Mouse (Mus musculus) embryonic facial prominence, embryonic 14.5 days (tissue): ENCODE measurements around the gene Ddx23. TPM values are rescaled to one million over a fixed set of nuclear protein-coding genes. Genes with fewer than 3 reads are reported as not detected.

ENCODE experiments used
- ATAC-seq: fragments of 200-750 bp; cut with Nextera tagmentation; 2 replicates; pipeline ENCODE4 v1.8.0; 2017; ENCODE audit warnings: low read depth, moderate number of reproducible peaks, moderate TSS enrichment
- DNase-seq: peaks from one replicate; pipeline ENCODE4 v3.0.0-alpha.2; 2015; ENCODE audit warnings: low spot score
- H3K27ac ChIP-seq: fragments of 300-500 bp; sonication (generic); replicated peaks from 2 replicates; pipeline ENCODE4 v1.5.1; 2014; ENCODE audit warnings: low read depth, mild to moderate bottlenecking, low read length, moderate library complexity
- H3K27me3 ChIP-seq: fragments of 300-500 bp; sonication (generic); replicated peaks from 2 replicates; pipeline ENCODE4 v1.6.1; 2014; ENCODE audit warnings: low read length; ENCODE audit not compliant: control insufficient read depth, insufficient read depth
- H3K36me3 ChIP-seq: fragments of 300-500 bp; sonication (generic); 2 replicates; pipeline ENCODE4 v1.6.1; 2014; ENCODE audit warnings: low read length, mixed read lengths; ENCODE audit not compliant: control insufficient read depth, insufficient read depth
- H3K4me1 ChIP-seq: fragments of 300-500 bp; sonication (generic); 2 replicates; pipeline ENCODE4 v1.6.1; 2014; ENCODE audit warnings: antibody characterized with exemption, low read length; ENCODE audit not compliant: control insufficient read depth, insufficient read depth
- H3K4me2 ChIP-seq: fragments of 300-500 bp; sonication (generic); 2 replicates; pipeline ENCODE4 v1.6.1; 2014; ENCODE audit warnings: low read depth, mild to moderate bottlenecking, low read length, moderate library complexity, mixed read lengths
- H3K4me3 ChIP-seq: fragments of 300-500 bp; sonication (generic); 2 replicates; pipeline ENCODE4 v1.5.1; 2014; ENCODE audit warnings: low read depth, mild to moderate bottlenecking, low read length
- H3K9ac ChIP-seq: fragments of 300-500 bp; sonication (generic); 2 replicates; pipeline ENCODE4 v1.6.1; 2014; ENCODE audit warnings: low read depth, mild to moderate bottlenecking, low read length, moderate library complexity, mixed read lengths
- H3K9me3 ChIP-seq: fragments of 300-500 bp; sonication (generic); 2 replicates; pipeline ENCODE4 v1.6.1; 2016; ENCODE audit warnings: low read length; ENCODE audit not compliant: control insufficient read depth
- WGBS: fragments of 180-500 bp; shearing (Covaris S2); extraction: QIAGEN DNeasy Blood & Tissue Kit; methylation state at CpG from one replicate; pipeline ENCODE4 v1.1.7; 2014; 5-methylcytosine and 5-hydroxymethylcytosine counted together
- polyA plus RNA-seq: library from polyadenylated mRNA; unstranded; fragments of >200 nt; fragmentation: Nextera tagmentation; extraction: Ambion mirVana; gene quantifications from 2 replicates; pipeline ENCODE4 v1.2.1, GENCODE M21; 2014

The Ddx23 gene
- polyA plus RNA-seq, 1 experiment from 2014 or later: 23.4 TPM

- peaks cover 5% of the 10 kb centered on the region; the same call in 1 of the 2 replicates for H3K4me1 ChIP-seq
- 0 out of 2 replicates have a peak, but pooled peaks cover 6% of the 10 kb centered on the region for H3K9me3 ChIP-seq
- no peaks in the 10 kb centered on the region for H3K36me3 ChIP-seq
- 61% methylated on average over 5 of the region's 5 CpGs for WGBS
- ATAC-seq (no peak), DNase-seq (no peak)
- H3K27ac ChIP-seq: no peak overlapping the region
- H3K4me3 ChIP-seq: no peak overlapping the region
- H3K9ac ChIP-seq: no peak overlapping the region
- no peak overlapping the region for H3K4me2 ChIP-seq
- H3K27me3 ChIP-seq: no peaks in the 10 kb centered on the region
Measured at GRCm38 (mm10) chr15:98623361-98623821, 39.3 kb downstream of the Ddx23 start.

DNA sequence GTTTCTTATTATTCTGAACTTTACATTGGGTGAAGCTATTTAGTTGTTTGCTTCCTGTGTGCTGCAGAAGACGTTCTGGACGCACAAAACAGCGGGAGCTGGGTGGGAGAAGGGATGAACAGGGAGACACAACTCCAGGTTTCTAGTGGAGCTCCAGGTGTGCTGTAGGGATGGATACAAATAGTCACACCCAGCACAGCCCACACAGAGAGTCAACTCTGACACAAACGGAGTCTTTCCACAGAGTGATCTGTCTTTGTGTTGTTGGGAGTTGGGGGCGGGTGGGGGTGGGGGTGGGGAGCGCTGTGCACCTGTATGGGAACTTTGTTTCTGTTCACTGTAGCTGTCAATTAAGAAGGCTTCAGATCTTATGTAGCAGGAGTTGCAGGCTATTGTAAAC lies 40.0 kb downstream of the Ddx23 start:
- H3K27me3 ChIP-seq: no peaks in the 10 kb centered on the region
- H3K9me3 ChIP-seq: 0 out of 2 replicates have a peak, but pooled peaks cover 6% of the 10 kb centered on the region
- DNase-seq (no peak), ATAC-seq (no peak)
- H3K27ac ChIP-seq: no peak overlapping the region
- H3K36me3 ChIP-seq: no peaks in the 10 kb centered on the region
- 0 out of 2 replicates have a peak, but pooled peaks cover 3% of the 10 kb centered on the region for H3K4me1 ChIP-seq
- WGBS: 19% methylated on average over 6 of the region's 6 CpGs
- no peak overlapping the region for H3K9ac ChIP-seq
- no peak overlapping the region for H3K4me3 ChIP-seq
- no peak overlapping the region for H3K4me2 ChIP-seq

DNA sequence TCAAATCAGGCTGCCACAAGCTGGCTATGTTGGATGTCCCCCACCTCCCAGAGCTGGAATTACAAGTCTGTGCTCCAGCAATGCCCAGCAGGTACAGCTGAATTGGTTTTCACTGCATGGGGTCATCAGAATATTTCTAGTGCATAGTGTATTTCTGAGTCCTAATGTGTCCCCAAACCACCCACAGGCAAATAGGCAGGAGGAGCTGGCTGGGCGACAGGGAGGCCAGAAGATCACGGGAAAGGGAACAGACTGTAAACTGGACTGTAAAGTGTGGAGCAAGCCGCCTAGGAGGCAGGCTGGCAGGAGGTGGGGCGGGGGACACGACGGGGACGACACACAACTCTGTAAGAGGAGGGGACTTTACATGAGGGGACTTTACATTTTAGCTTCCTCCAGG lies 40.5 kb downstream of the Ddx23 start:
- no peaks in the 10 kb centered on the region for H3K27me3 ChIP-seq
- H3K9me3 ChIP-seq: 0 out of 2 replicates have a peak, but pooled peaks cover 6% of the 10 kb centered on the region
- no peak overlapping the region for H3K9ac ChIP-seq
- 8% methylated on average over 7 of the region's 7 CpGs for WGBS
- no peak overlapping the region for H3K27ac ChIP-seq
- no peak overlapping the region for H3K4me2 ChIP-seq
- DNase-seq: no peak
- H3K4me3 ChIP-seq: no peak overlapping the region
- H3K4me1 ChIP-seq: 0 out of 2 replicates have a peak, but pooled peaks cover 3% of the 10 kb centered on the region
- no peaks in the 10 kb centered on the region for H3K36me3 ChIP-seq
- no peak for ATAC-seq

GRCm38 (mm10) chr15:98617176-98617537 lies 45.5 kb downstream of the Ddx23 start:
- no peaks in the 10 kb centered on the region for H3K9me3 ChIP-seq
- 0 out of 2 replicates have a peak, but pooled peaks cover 6% of the 10 kb centered on the region for H3K4me1 ChIP-seq
- peak overlapping the region; percentile 38 for H3K4me2 ChIP-seq
- DNase-seq (peak; percentile 74), ATAC-seq (peak; percentile 70)
- H3K9ac ChIP-seq: no peak overlapping the region
- H3K36me3 ChIP-seq: no peaks in the 10 kb centered on the region
- H3K27ac ChIP-seq: no peak overlapping the region
- no peaks in the 10 kb centered on the region for H3K27me3 ChIP-seq
- WGBS: 1% methylated on average over 12 of the region's 12 CpGs
- no peak overlapping the region for H3K4me3 ChIP-seq

DNA sequence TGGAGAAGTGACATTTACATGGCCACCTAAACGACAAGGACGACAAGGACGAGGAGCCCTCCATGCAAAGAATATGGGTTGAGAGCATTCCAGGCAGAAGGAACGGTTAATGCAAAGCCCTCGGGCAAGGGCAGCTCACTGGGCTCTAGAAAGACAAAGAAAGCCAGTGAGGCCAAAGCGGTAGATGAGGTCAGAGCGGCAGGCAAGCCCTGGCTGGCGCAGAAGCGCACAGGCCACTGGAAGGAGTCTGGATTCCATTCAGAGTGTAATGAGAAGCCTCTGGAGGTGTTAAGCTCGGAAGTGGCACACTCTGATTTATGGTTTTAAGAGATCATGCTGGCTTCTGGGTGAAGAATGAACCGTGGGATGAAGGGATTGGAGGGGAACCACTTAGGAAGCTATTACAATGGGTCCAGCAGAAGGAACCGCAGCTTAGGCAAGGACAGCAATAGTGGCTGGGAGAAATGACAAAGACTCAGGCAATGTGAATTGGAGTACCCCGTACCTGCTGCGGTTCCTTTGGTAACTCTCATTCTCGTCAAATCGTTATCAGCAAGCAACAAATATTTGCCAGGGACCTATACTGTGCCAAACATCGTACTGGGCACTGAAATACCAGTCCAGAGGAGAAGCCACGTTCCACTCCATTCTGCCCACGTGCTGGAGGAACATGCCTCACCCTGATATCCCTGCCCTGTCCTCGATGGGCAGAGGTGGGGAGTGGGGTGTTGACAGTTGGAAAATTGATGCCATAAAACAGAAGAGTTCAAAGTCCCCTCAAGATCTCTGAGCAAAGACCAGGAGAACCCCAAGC lies 46.1 kb downstream of the Ddx23 start:
- DNase-seq: no peak
- Histone ChIP-seq H3K4me2 (peak overlapping the region; percentile 38), H3K27me3 (no peaks in the 10 kb centered on the region), H3K36me3 (no peaks in the 10 kb centered on the region), H3K4me3 (no peak overlapping the region), H3K9me3 (no peaks in the 10 kb centered on the region), H3K27ac (no peak overlapping the region), H3K4me1 (0 out of 2 replicates have a peak, but pooled peaks cover 6% of the 10 kb centered on the region), H3K9ac (no peak overlapping the region)
- WGBS: 39% methylated on average over 20 of the region's 20 CpGs
- ATAC-seq: no peak; the same call in 1 of the 2 replicates

- Histone ChIP-seq H3K4me2 (no peak overlapping the region), H3K4me3 (no peak overlapping the region), H3K27me3 (no peaks in the 10 kb centered on the region), H3K4me1 (0 out of 2 replicates have a peak, but pooled peaks cover 6% of the 10 kb centered on the region), H3K9me3 (no peaks in the 10 kb centered on the region), H3K27ac (no peak overlapping the region), H3K36me3 (no peaks in the 10 kb centered on the region), H3K9ac (no peak overlapping the region)
- WGBS: 68% methylated on average over 6 of the region's 6 CpGs
- ATAC-seq: no peak
- no peak for DNase-seq
Measured at GRCm38 (mm10) chr15:98615751-98616150, 46.9 kb downstream of the Ddx23 start.

- Histone ChIP-seq H3K27me3 (no peaks in the 10 kb centered on the region), H3K27ac (0 out of 2 replicates have a peak overlapping the region, but pooled peaks have one; percentile 2), H3K36me3 (no peaks in the 10 kb centered on the region), H3K4me1 (0 out of 2 replicates have a peak, but pooled peaks cover 9% of the 10 kb centered on the region), H3K4me2 (no peak overlapping the region), H3K4me3 (no peak overlapping the region), H3K9me3 (no peaks in the 10 kb centered on the region), H3K9ac (no peak overlapping the region)
- ATAC-seq (no peak), DNase-seq (no peak)
- WGBS: 35% methylated on average over 6 of the region's 6 CpGs
Measured at GRCm38 (mm10) chr15:98614971-98615370, 47.7 kb downstream of the Ddx23 start.

DNA sequence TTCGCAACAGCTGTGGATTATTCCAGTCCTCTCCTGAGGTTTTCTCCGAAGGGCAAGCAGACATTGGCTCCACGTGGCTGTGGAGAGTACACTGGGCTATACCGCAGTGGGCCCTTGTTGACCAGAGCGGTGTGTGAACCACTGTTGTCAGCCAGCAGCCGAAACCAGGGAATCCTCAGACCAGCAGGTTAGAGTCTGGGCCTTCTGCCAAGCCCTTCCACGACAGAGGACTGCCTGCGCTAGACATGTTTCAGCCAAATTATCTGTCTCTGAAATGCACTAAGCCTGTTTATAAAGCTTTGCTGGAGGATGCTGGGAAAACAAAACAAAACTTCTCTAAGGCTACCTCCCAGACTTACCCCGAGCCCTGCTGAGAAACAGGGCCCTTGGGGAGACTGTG lies 48.1 kb downstream of the Ddx23 start:
- DNase-seq (peak; percentile 77), ATAC-seq (no peak)
- H3K4me3 ChIP-seq: no peak overlapping the region
- H3K27me3 ChIP-seq: no peaks in the 10 kb centered on the region
- H3K4me1 ChIP-seq: 0 out of 2 replicates have a peak, but pooled peaks cover 9% of the 10 kb centered on the region
- no peaks in the 10 kb centered on the region for H3K9me3 ChIP-seq
- H3K9ac ChIP-seq: no peak overlapping the region
- WGBS: 35% methylated on average over 9 of the region's 9 CpGs
- H3K4me2 ChIP-seq: no peak overlapping the region
- H3K27ac ChIP-seq: 0 out of 2 replicates have a peak overlapping the region, but pooled peaks have one; percentile 11
- H3K36me3 ChIP-seq: no peaks in the 10 kb centered on the region
